Comparison of ENCODE assay signal across 8 mouse cellular contexts in the genomic region with DNA sequence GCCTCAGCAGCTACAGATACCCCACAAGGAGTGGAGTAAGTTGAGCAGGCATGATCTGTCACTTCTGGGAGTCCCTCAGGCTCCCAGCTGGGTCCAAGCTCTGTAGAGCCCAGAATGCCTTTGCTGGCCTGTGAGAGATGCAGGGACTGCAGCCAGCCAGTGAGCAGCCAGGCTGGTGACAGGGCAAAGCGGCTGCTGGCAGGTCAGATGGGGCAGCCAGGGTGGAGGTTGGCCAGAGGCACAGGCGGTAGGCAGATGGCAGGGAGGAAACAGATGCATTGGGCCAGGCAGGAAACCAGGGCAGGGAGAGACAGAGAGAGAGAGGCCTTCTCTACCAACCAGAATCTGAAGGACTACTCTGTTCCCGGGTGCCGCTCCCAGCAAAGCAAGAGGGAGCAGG. TPM values are rescaled to one million over a fixed set of nuclear protein-coding genes. Genes with fewer than 3 reads are reported as not detected.
A peak's percentile ranks its signal among the peaks of the same experiment; 100 is the strongest.
DNase-seq lines count a peak whose midpoint lies in the region; ATAC-seq and TF ChIP-seq lines count a peak whose summit lies in the region.

No protein-coding gene starts in this region.

- no peak overlapping the region for H3K4me3 ChIP-seq in embryonic facial prominence, embryonic 10.5 days
- H3K4me3 ChIP-seq in heart, postnatal 0 days (ENCODE audit: low read depth, low read length), result no peak overlapping the region

- no peak for TF ChIP-seq EP300 in heart, postnatal 0 days (IDR thresholded peaks at IDR 0.05; ENCODE audit: low read depth)

- H3K9me3 ChIP-seq in embryonic facial prominence, embryonic 10.5 days, result no peaks in the 10 kb centered on the region
- H3K9me3 ChIP-seq in heart, postnatal 0 days (replicated peaks; ENCODE audit: control insufficient read depth, low read length), result no peaks in the 10 kb centered on the region

- 71% methylated on average over 4 of the region's 4 CpGs for WGBS in embryonic facial prominence, embryonic 10.5 days
- 44% methylated on average over 4 of the region's 4 CpGs for WGBS in heart, postnatal 0 days

- no peaks in the 10 kb centered on the region for H3K27me3 ChIP-seq in embryonic facial prominence, embryonic 10.5 days (replicated peaks; ENCODE audit: low read depth, poor library complexity, severe bottlenecking)
- H3K27me3 ChIP-seq in heart, postnatal 0 days (ENCODE audit: control insufficient read depth, insufficient read depth, low read length), result no peaks in the 10 kb centered on the region

- TF ChIP-seq CTCF in heart, postnatal 0 days (IDR thresholded peaks at IDR 0.05; ENCODE audit: low read depth), result no peak

- peak; percentile 49 to 70 for DNase-seq in layer of hippocampus, postnatal 14 days (ENCODE audit: low spot score in 2 of 2)
- no peak for DNase-seq in layer of hippocampus, adult 18-20 months (ENCODE audit: low spot score in 2 of 2)
- peak; percentile 46 for DNase-seq in adrenal gland, postnatal 25 days
- DNase-seq in embryonic facial prominence, embryonic 10.5 days (ENCODE audit: low spot score), result no peak
- no peak for DNase-seq in heart, postnatal 0 days (ENCODE audit: low spot score)
- DNase-seq in skeletal muscle tissue, adult 2 months (ENCODE audit: low read depth, low spot score), result peak; percentile 71
- DNase-seq in kidney, postnatal 10 days, result no peak

- H3K9ac ChIP-seq in heart, postnatal 0 days (replicated peaks; ENCODE audit: low read depth, low read length), result no peak overlapping the region

- peaks cover 45% of the 10 kb centered on the region for H3K36me3 ChIP-seq in embryonic facial prominence, embryonic 10.5 days (replicated peaks)
- H3K36me3 ChIP-seq in heart, postnatal 0 days (replicated peaks; ENCODE audit: control insufficient read depth, insufficient read depth, low read length), result peaks cover 12% of the 10 kb centered on the region; the same call in 1 of the 2 replicates

- no peak overlapping the region for H3K4me2 ChIP-seq in heart, postnatal 0 days (ENCODE audit: low read depth, low read length)

- peak; percentile 52 for ATAC-seq in heart, postnatal 0 days (ENCODE audit: insufficient read depth, low read depth)
- ATAC-seq in erythroid progenitor cell, adult 5-6 weeks (replicated peaks; ENCODE audit: low FRiP score, poor library complexity, severe bottlenecking), result no peak

- H3K27ac ChIP-seq in embryonic facial prominence, embryonic 10.5 days (replicated peaks), result peak overlapping the region; percentile 66
- peak overlapping the region; percentile 37; the same call in 1 of the 2 replicates for H3K27ac ChIP-seq in heart, postnatal 0 days (ENCODE audit: low read depth)

- peaks cover 36% of the 10 kb centered on the region for H3K4me1 ChIP-seq in embryonic facial prominence, embryonic 10.5 days
- H3K4me1 ChIP-seq in heart, postnatal 0 days (ENCODE audit: control insufficient read depth, insufficient read depth), result peaks cover 5% of the 10 kb centered on the region; the same call in 1 of the 2 replicates

RNA-seq across cellular contexts. Expression of gene Cmtm7, which starts 6.4 kb away (rescaled TPM):
- 1 to 10 TPM; 7.4 to 8.3 TPM for total RNA-seq in layer of hippocampus, postnatal 14 days (2021)
- total RNA-seq in layer of hippocampus, adult 18-20 months (2021), result 1 to 10 TPM; 4.2 to 5.6 TPM
- 31.6 and 39.7 TPM in 2 replicates for total RNA-seq in adrenal gland, postnatal 25 days (2021)
- 88.0 and 93.2 TPM in 2 replicates for polyA plus RNA-seq in embryonic facial prominence, embryonic 10.5 days (2016; fragmentation: Nextera tagmentation; extraction: Ambion mirVana)
- 145 and 181 TPM in 2 replicates for total RNA-seq in heart, postnatal 0 days (2014; rRNA removed; ENCODE audit: low replicate concordance)
- polyA plus RNA-seq in heart, postnatal 0 days (2015; fragmentation: Nextera tagmentation; extraction: Ambion mirVana), result 85.7 and 89.6 TPM in 2 replicates
- total RNA-seq in erythroid progenitor cell, adult 5-6 weeks (2015; ENCODE audit: low replicate concordance), result 64.1 and 71.7 TPM in 2 replicates
- 46.0 and 46.4 TPM in 2 replicates for total RNA-seq in erythroid progenitor cell, adult 5-6 weeks (2017; ENCODE audit: low replicate concordance)

RNA-seq across cellular contexts. Expression of gene Cmtm6, which starts 44.4 kb away (rescaled TPM):
- 10 to 100 TPM; 25.9 to 28.1 TPM for total RNA-seq in layer of hippocampus, postnatal 14 days (2021)
- total RNA-seq in layer of hippocampus, adult 18-20 months (2021), result 10 to 100 TPM; 20.4 to 21.1 TPM
- total RNA-seq in adrenal gland, postnatal 25 days (2021), result 71.8 and 80.4 TPM in 2 replicates
- 29.5 and 32.8 TPM in 2 replicates for polyA plus RNA-seq in embryonic facial prominence, embryonic 10.5 days (2016; fragmentation: Nextera tagmentation; extraction: Ambion mirVana)
- 22.8 and 30.1 TPM in 2 replicates for total RNA-seq in heart, postnatal 0 days (2014; rRNA removed; ENCODE audit: low replicate concordance)
- polyA plus RNA-seq in heart, postnatal 0 days (2015; fragmentation: Nextera tagmentation; extraction: Ambion mirVana), result 29.9 and 33.8 TPM in 2 replicates
- total RNA-seq in erythroid progenitor cell, adult 5-6 weeks (2015; ENCODE audit: low replicate concordance), result 8.8 and 9.7 TPM in 2 replicates
- total RNA-seq in erythroid progenitor cell, adult 5-6 weeks (2017; ENCODE audit: low replicate concordance), result 10.4 and 20.0 TPM in 2 replicates

Comparison
In these comparisons a context has a peak if more than half of its experiments do, and no peak if none do; other contexts are left out.
1. DNase-seq: peak in layer of hippocampus, postnatal 14 days (2 of 2), adrenal gland, postnatal 25 days (single experiment) and skeletal muscle tissue, adult 2 months (single experiment); none in layer of hippocampus, adult 18-20 months (0 of 2), embryonic facial prominence, embryonic 10.5 days (single experiment), heart, postnatal 0 days (single experiment) and kidney, postnatal 10 days (single experiment).